In genomic region chrX:162756058-162756457, GRCm38 (mm10) we compare ENCODE assay signal across 27 mouse cellular contexts.
"Had no signal": no experiment of that assay in that cellular context is flagged by ENCODE, and none has a peak within 500 bp of the region (broad histone marks: within the 10 kb centered on the region; RNA-seq: fewer than 3 reads in every experiment).

No protein-coding gene starts in this region.

- H3K9me3 ChIP-seq: heart, embryonic 10.5 days; heart, embryonic 12.5 days; hindbrain, embryonic 12.5 days; intestine, embryonic 15.5 days; kidney, embryonic 15.5 days; limb, embryonic 10.5 days; limb, embryonic 12.5 days; liver, embryonic 13.5 days had no signal

- H3K27ac ChIP-seq: heart, embryonic 10.5 days; hindbrain, embryonic 10.5 days; hindbrain, embryonic 12.5 days; hindbrain, embryonic 14.5 days; intestine, embryonic 15.5 days; kidney, embryonic 15.5 days; kidney, postnatal 0 days; limb, embryonic 10.5 days; limb, embryonic 12.5 days; liver, embryonic 13.5 days had no signal

- H3K4me2 ChIP-seq: heart, embryonic 12.5 days; hindbrain, embryonic 12.5 days; hindbrain, embryonic 14.5 days; intestine, embryonic 15.5 days; kidney, embryonic 15.5 days; limb, embryonic 12.5 days; liver, embryonic 11.5 days; liver, embryonic 13.5 days had no signal

- H3K27me3 ChIP-seq: heart, embryonic 12.5 days; hindbrain, embryonic 12.5 days; intestine, embryonic 15.5 days had no signal

- H3K9ac ChIP-seq: heart, embryonic 12.5 days; hindbrain, embryonic 12.5 days; hindbrain, embryonic 14.5 days; intestine, embryonic 15.5 days; kidney, embryonic 15.5 days; limb, embryonic 12.5 days; liver, embryonic 13.5 days had no signal

- DNase-seq: gastrocnemius, postnatal 14 days; gastrocnemius, postnatal 36 days; heart, adult 18-20 months; heart, postnatal 10 days; heart, postnatal 4 days; kidney, adult 2 months; kidney, adult 9 months; kidney, postnatal 14 days; kidney, postnatal 36 days; layer of hippocampus, adult 9-11 months; layer of hippocampus, postnatal 36 days; liver; liver, embryonic 13.5 days had no signal

- H3K4me1 ChIP-seq: heart, embryonic 10.5 days; heart, embryonic 12.5 days; intestine, embryonic 15.5 days; limb, embryonic 10.5 days; limb, embryonic 12.5 days had no signal

- H3K4me3 ChIP-seq: heart, embryonic 10.5 days; heart, embryonic 12.5 days; hindbrain, embryonic 10.5 days; hindbrain, embryonic 12.5 days; intestine, embryonic 15.5 days; kidney, embryonic 15.5 days; limb, embryonic 10.5 days; limb, embryonic 12.5 days; liver, embryonic 13.5 days had no signal

- ATAC-seq: hindbrain, embryonic 16.5 days; inflammation-experienced regulatory T-cells, adult 6 months; intestine, embryonic 15.5 days; intestine, postnatal 0 days had no signal

- H3K36me3 ChIP-seq: heart, embryonic 10.5 days; heart, embryonic 12.5 days; hindbrain, embryonic 10.5 days; hindbrain, embryonic 12.5 days; intestine, embryonic 15.5 days; kidney, embryonic 15.5 days; limb, embryonic 10.5 days; limb, embryonic 12.5 days; liver, embryonic 13.5 days had no signal
